Mouse (Mus musculus) activated CD4-positive, CD25-positive, alpha-beta regulatory T cell, adult 4 months (primary cell): Measurements from ENCODE around the gene Zic1. TPM values are rescaled to one million over a fixed set of nuclear protein-coding genes. Genes with fewer than 3 reads are reported as not detected.

Experiments used
- ATAC-seq: one replicate; pipeline ENCODE4 v1.8.0; 2017
- polyA plus RNA-seq, 2 experiments: library from polyadenylated mRNA; unstranded; fragments of 100-300 nt; shearing (Covaris generic); gene quantifications; one replicate each; pipeline ENCODE4 v1.2.1; 2017

Zic1 gene
- polyA plus RNA-seq, 2 experiments from 2014 or later = not detected

DNA sequence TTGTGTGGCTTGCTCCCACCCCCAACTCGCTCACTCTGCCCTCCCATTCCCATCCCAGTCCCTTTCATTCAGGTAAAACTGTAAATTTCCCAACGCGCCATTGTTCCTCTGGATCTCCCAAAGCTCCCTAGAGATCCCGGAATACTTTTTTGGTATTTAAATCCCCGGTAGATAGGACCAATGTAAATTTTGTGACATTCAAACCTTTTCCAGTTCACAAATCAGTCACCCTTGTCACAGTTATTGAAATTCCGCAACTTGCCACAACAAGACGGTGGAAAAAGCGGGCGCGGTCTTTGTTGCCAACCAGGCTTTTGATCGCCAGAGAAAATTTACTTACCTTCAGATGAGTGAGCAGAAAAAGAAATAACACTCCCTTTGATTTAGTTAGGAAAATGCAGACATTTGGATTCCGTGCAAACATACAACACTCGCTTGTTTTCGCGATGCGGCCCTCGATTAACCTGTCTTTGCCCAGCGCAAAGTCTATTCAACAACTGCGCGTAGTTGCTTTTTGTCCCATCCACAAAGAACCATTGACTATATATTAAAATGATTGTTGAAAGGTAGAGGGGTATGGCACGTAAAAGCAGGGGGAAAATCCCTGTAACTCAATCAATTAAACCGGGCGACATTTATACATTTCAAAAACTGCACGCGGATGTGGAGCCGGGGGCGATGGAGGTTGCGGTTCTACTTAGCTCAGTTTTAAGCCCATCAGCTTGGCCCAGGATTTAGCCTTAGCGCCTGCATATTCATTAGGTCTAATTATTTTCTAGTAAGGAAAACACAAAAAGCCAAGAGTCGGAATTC, 1.6 kb upstream of the Zic1 start:
- no peak for ATAC-seq

DNA sequence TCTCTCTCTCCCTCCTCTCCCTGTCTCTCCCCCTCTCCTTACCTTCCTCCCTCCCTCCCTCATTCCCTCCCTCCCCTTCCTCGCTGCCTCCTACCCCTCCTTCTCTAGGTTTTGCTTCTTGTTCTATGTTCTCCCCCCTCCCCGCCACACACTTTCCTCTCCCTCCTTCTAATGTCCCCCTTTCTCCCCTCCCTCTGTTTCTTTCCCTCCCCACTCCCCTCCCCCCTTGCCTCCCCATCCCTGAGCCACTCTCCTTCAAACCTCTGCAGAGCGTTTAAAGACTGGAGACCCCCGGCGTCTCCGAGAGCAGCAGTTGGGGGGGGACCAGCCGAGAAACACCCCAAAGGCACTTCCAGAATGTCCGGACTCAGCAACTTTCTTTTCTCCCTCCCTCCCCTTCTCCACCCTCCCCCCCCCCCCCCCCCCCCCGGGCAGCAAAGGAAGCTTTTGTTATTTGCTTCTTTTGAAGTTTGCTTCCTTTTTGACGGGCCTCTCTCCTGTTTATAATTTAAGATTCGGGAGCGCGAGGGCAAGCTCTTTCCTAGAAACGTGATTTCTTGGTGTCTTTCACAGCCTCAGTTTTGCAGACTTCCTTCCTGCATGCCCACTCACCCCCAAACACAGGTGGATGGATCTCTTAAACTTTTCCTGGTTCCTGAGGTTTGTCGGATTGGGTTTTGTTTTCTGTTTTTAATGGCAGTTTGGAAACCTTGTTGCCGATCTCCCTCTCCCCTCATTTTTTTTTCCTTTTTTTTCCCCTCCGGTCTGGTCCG, 802 bp upstream of the Zic1 start:
- ATAC-seq = no peak

DNA sequence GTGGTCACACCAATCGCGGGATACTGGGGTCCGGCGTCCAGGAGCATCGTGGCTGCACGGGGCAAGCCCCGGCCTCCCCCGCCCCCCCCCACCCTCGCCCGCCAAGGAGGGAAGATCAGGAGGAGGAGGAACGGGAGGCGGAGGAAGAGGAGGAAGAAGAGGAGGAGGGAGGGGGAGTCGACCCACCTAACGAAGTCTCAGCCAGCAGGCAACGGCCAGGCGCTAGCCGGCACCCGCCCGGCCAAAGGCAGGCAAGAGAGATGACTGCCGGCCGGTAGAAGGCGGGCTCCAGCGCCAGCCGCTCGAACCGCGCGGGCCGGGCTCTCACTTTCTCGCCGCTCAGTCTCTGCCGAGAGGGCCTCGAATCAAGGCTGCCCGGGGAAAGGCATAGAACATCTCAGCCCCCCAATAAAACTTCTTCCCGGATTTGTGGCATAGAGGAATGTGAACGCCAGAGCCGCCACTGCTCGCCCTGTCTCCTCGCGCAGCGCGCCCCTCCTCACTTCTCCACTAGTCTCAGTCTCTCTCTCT, 574 bp downstream of the Zic1 start:
- ATAC-seq = no peak

DNA sequence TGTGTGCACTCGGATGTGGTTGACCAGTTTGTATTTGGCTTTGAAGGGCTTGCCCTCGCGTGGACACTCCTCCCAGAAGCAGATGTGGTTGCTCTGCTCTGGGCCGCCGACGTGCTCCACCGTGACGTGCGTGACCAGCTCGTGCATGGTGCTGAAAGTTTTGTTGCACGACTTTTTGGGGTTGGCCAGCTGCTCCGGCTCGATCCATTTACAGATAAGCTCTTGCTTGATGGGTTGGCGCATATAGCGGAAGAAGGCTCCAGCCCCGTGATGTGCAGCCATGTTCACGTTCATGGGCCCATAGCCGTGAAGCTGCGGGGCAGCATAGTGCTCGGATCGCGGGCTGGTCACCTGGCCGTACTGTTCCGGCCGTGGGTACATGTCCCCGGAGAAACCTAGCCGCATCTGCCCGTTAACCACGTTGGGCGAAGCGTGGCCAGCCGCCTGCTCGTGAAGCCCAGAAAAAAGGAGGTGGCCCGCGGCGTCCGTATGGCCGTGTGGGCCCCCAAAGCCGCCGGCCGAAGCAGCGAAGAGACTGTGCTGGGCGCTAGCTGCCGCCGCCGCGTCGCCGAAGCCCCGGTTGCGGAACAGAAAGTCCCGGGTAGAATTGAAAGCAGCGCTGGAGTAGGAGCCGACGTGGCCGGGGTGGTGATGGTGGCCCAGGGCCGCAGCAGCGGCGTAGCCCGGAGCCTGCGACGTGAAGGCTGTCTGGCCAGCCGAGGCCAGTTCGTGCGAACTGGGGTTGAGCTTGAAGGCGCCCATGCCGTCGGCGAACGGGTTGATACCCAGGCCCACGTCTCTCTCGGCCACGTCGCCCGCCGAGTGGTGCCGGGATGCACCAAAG, 1.3 kb downstream of the Zic1 start:
- no peak for ATAC-seq

DNA sequence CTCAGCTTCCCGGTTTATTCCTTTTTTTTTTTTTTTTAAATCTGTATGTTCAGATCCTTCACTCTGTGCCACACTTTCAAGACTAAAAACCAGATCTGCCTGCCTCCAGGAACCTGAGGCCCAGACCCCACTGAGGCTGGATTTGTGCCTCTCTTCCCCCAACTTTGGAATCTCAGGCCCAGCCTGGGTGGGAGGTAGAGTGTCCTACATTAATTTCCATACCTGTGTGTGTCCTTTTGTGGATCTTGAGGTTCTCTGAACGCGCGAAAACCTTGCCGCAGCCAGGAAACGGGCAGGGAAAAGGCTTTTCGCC, 1.8 kb downstream of the Zic1 start:
- ATAC-seq = no peak

DNA sequence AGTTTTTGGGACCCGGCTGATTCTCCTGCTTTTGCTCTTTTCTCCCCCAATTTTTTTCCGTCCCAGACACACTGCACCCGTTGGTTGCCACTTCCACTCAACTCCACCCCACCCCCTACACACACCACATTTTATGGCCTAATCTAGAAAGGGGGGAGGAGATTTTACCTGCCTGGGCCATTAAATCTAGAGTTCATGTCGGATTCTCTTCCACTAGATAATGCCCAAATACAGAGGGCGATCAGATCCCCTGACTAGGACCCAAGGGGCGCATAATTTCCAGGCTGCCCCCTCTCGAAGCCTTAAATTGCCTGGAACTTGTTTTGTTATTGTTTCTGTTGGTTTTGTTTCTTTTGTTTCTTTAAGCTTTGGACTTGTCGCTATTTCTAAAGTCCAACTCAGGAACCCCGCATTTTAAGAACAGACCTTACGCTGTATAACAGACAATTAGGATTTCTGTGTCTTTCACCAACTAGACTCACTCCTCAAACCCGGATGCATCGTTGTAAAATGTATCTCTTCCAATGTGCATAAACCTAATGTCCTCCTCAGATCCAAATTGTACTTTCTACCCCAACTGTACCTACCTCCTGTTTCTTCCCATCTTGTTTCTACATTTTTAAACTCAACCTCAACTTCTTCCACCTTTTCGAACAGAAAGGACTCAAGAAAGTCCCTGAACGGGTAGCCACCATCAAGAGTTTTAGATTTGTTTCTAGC, 2.4 kb downstream of the Zic1 start:
- no peak for ATAC-seq

DNA sequence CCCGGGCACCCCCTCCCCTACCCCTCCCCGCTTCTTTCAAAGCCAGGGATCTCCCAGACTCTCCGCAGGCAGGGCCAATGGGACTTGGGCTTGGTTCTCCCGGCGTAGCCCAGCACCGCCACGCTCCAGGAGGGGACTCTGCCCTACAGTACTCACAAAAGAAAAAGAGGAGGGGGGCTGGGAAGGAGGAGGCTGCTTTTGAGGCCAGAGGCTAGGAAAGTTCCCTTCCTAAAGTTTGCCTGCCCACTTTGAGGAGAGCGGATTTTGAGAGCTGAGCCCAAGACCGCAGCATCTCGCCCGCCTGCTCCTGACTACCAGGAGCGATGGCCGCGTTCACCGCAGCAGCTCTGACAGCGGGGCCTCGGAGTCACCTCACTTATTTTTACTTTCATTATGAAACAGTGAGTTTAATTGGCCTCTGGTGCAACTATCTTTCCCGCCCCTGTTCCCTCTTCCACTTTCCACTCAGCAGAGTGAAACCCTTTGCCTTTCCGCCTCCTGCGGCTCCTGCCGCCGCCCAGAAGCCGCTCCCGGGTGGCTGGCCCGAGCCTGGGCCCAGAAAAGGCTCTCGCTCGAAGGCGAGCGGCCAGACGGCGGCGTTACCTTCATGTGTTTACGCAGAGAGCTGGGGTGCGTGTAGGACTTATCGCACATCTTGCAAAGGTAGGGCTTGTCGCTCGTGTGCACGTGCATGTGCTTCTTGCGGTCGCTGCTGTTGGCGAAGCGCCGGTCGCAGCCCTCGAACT, 3.6 kb downstream of the Zic1 start, which contains the start of gene Zic4:
Zic4 (plus strand) TSS at position 558 of the 746 bp plus-strand sequence.
- peak; percentile 58 for ATAC-seq

DNA sequence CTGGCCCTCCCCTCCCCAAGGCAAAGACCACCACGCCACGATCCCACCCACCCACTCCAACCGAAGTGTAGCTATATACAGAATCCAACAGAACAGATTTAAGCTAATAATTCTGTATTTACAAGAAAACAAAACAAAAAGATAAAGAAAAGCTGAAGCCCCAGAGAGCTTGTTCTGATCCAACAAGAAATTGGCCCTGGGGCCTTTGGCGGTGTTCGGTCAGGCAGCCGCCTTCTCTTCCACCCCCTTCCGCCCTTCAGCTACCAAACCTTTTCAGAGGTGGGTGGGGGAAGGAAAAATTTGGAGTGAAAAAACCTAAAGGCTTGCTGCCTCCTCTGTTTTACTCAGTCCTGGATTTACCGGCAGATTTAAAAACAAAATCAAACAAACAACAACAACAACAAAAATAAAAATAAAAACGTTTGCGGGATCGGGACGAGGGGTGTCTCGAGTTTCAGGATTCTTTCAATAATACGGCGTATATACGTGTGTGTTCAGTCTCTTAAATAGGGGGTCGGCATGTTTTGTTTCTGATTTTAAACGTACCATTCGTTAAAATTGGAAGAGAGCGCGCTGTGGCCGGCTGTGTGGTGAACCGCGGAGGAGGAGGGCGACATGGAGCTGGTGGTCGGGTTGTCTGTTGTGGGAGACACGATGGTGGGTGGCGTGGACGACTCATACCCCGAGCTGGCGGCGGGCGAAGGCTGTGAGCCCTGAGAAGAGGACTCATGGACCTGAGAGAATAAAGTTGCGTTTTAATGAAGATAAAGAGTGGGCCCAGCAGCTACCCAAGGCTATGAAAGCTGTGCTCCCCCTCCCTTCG, 4.4 kb downstream of the Zic1 start:
- no peak for ATAC-seq

DNA sequence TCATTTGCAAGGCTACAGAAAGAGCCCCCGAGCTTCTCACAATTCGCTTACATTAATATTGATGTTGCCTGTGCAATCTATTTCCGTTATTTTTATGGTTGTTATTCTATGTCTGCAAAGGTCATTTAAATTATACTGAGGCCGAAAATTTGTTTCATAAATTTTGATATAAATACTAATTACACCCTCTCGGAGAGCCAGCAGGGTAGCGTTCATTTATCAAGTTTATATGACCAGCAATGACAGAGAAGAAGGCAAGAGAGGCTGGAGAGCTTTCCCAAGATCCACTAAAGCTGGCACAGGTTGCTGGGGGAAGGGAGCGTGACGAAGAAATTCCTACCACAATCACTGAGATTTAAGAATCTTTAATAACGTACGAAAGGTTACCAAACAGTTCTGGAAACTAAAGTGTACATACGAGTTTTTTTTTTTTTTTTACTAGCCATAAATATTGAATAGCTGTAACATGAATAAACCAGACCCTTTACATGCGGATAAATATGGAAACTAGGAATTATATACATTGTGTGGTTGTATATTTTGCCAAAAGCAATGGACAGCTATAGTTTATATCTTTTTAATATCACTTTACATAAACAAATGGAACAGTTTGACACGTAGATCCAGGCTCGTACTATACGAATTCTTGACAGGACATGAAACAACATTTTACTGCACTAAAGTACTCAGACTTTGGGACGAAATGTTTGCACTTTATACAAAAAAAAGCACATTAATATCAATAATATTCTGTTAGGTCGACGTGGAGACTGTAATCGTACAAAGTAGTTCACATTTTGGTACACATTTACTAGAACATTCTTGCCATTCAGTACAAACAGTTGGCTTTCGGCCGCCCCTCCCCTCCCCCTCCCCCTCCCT, 5.2 kb downstream of the Zic1 start:
- ATAC-seq = no peak

DNA sequence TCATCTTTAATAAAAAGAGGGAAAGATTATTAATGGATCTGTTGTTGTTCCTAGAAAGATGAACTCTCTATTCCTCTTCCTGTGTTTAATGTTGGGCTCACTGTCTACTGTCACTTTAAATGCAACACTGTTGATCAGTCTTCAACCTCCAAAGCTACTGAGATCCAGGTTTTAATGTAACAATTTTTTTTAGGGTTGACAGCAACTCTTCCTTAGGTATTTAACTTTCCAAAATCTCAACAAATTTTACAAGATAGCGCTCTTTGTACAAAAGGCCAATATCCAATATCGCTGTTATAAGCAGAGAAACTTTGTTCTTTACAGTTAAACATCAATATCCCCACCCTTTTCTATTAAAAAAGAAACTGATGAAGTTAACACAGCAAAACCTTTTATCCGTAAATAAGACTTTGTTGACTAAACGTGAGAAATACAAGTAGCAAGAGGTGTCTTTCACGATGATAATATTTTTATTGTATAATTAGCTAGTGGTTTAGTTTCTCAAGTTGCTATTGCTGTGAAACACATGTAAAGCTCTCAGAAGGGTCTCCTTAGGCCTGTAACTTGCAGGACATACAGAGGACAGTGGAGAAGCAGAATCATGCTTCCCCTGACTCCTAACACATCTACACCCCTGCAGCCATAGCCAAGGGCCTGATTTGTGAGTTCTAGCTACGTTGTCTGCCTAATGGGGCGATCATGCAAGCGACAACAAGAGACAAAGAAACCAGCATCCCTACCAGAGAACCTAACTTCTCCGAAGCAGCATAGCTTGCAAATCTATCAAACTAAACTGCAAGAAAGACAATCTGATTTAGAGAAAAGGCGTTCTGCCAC, 6.5 kb downstream of the Zic1 start:
- ATAC-seq = no peak

DNA sequence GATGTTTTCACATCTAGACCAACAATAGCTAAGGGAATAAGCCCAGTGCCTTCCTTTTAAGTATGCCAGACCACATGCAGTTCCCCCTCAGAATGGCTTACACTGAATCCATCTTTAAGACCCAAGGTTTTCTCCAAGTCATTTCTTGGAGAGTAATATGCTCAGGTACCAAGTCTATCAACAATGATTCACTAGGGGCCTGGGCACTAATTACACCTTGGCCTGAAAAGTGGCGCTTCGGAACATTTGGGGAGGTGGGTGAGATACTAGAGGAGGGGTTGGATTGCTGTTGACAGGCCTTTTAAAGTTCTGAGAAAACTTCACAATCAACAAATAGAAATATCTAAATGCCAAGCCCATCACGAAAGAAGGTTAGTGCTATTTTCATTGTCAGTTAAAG, 8.3 kb downstream of the Zic1 start:
- ATAC-seq = no peak

DNA sequence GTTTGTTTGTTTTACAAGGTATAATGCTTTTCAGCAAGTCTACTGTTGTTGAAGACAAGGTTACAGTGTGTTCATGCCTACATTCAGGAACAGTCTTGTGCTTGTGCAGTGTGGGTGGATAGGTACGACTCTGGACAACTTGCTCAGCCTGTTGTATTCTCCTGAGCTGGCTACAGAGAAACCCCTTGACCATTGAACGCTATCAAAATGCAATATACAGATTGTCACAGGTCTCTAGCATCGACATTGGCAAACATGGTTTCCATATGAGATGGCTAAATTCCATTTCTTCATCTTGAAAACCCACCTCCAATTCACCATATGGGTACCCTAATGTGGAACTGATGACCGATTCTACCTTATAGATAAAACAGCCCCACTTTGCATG, 9.3 kb downstream of the Zic1 start:
- ATAC-seq = no peak

DNA sequence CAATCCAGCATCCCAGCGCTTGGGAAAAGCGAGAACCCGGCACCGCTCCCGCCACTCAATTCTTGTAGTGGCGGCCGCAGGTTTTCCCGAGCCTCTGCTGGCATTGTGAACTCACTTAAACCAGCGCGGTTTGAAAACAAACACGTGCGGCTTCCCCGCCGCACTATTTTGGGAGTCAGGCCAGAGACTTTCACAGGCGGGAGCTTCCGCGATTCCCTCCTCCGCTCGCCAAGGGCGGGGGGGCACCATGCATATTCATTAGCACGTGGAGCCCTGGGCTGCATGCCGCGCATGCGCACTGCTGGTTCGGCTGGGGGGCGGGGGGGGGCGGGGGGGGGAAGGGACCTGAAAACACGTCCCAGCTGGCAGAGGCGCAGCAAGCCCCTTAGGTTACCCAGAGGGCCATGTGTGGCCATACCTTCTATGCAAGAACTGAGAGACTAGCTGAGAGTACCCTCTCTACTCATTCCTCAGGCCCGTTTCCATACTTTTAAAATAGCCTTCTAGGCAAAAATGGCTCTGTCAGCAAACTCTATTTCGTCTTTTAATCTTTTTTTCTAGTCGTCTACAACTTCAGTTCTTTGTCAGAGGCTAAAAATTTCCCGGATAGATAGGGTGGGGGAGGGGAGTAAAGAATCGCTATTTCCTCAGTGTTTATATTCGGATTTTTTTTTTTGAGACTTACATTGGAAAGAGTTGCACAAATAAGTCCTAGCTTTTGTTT, 9.8 kb downstream of the Zic1 start:
- ATAC-seq = no peak

DNA sequence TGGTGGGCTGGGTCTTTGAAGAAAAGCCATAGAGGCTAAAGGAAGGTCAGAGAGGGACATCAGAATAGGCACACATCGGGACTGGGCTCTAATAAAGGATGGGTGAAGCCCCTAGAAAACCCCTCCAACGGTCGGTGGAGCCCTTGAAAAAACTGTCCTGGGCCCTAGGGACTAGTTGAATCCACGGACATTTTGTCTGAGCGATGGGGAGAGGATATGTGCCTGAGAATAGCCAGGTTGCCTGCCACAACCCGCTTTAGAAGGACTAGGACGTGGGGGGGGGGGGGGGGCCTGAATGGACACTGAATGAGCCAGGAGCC, 10.4 kb downstream of the Zic1 start:
- ATAC-seq = no peak

DNA sequence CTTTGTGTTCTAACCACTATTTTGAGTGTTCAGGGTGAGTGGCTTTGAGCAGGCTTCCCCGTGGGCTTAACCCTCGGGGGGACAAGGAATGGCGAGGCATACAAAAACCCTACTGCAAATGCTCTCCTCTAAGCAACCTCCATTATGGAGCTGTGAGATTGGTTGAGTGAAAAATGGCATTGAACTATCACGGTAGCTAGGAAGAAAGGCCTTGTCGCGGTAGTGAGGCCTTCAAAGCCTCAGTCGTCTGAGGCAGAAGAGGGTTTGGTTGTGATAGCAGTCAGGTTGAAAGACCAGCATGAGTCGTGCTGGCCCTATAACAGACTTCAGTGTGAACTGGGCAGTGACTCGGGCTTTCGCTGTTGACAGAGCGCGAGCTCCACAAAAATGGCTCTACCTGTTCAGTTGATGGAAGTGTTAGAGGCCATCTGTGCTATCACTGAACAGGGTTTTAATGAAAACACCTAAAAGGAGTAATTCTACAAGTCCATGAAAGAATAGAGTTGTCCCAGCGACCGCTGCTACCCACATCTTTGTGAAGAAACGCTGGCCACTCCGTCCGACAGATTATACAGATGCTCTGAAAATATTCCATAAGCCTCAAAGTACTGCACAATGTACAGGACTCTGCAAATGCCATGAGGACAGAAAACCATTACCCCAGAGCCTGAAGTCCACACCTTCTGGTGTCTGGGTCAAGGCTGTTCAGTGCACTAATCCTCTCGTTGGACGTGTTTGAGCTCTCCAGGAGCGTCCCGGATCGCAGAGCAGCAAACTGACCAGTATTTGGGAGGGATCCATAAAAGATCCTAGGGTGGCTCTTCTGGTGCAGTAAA, 11.0 kb downstream of the Zic1 start:
- no peak for ATAC-seq

DNA sequence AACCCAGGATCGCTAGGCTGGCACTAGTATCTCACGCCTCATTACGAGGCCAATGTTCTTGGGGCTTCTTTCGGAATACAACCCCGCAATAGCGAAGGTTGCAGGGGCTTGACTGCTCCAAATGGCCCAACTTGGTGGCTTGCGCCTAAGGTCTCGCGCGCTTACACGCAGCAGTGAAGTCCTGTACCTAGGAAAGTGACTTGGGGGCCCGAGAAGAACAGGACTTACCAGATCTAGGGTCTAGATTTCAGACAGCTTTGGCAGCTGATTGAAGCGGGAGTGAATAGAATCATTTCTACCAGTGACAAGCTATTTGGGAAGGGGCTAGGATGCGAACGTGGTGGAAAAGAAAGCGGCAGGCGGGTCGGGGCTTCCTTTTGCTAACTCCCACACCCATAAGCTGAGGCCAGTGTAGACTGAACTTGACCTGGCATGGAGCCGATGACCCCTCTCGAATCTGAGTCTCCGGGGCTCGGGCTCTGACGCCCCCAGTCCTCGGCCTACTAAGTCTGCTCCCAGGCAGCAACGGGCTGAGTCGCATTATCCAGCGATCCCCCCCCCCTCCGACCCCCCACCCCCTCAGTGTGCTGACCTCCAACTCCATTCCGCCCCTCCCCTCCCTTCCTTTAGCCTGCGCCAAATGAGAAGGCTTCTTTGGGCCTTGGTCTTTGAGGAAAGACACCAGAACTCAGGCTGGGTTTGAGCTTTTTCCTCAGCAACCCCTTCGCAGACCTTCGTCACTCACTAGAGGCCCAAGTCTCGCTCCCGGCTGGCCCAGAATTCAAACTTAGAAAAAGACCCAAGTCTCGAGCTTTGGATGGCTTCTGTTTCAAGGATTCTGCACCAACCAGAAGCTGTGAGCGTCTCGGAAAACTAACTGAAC, 11.8 kb downstream of the Zic1 start:
- no peak for ATAC-seq
